Mouse (Mus musculus): Measurements from ENCODE around the gene Nfia.

Nfia gene

DNA sequence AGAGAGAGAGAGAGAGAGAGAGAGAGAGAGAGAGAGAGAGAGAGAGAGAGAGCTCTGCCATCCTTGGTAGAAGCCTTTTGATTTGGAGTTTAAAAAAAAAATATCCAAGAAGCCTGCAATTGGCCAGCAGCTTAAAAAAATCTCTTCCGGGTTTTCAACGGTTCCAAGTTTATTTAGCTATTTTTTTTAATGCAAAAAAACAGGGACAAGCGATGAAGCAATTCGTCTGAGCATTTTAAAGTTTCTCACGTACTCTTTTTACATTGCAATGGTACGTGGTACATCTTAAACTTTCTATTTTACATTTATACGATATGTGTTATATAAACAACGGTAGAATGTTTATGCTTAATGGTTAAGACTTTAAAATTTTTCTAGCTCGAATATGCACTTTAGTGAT is at the start of gene Nfia:
Gene Nfia (plus strand): TSS at position 94 of the 400 bp plus-strand sequence.
- no peak for DNase-seq (ENCODE audit: low read depth, low spot score)

DNA sequence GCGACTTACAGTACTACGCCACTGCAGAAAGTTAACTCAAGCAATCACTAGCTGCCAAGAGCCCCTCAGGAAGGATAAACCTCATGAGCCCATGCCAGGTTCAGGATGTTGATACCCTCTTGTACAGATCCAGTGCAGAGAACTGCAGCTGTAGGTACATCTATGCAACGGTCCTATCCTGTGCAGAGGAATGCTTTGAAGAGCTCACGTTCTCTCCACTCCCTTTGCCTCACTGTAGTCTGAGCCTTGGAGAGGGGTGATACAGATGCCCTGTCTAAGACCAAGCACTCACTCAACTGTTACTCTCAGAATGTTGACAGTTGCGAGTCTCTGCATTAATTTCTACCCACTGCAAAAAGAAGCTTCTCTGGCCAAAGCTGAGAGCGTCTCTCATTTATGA is 49.2 kb upstream of the Nfia start:
- DNase-seq (ENCODE audit: low read depth, low spot score), result no peak

GRCm38 (mm10) chr4:97728520-97728919 is 44.0 kb upstream of the Nfia start:
- no peak for DNase-seq (ENCODE audit: low read depth, low spot score)

GRCm38 (mm10) chr4:97729999-97730398 is 42.5 kb upstream of the Nfia start:
- DNase-seq (ENCODE audit: low read depth, low spot score), result no peak

GRCm38 (mm10) chr4:97730416-97730815 is 42.1 kb upstream of the Nfia start:
- DNase-seq (ENCODE audit: low read depth, low spot score), result no peak

- DNase-seq (ENCODE audit: low read depth, low spot score), result no peak
These were observed 39.1 kb upstream of the Nfia start for GRCm38 (mm10) chr4:97733392-97733791.

DNA sequence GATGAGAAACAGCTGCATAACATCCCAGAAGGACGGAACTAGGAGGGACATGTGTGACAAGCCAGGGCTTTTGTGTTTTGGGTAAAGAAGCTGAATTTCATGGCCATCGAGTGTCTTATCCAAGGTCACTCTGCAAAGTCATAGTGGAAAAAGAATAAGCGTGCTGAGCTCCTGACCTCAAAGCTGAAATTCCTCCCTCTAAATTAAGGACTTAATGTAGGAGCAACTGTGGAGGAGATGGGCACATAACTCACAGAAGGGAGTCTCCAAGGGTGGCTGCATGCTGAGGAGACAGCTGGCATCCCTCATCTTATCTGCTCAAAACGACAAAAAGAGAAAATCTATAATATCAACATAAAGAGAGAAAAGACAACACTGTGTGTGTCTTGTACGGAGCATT is 28.6 kb upstream of the Nfia start:
- DNase-seq (ENCODE audit: low read depth, low spot score), result no peak

- no peak for DNase-seq (ENCODE audit: low read depth, low spot score)
These were observed 27.0 kb upstream of the Nfia start for GRCm38 (mm10) chr4:97745296-97746105.

DNA sequence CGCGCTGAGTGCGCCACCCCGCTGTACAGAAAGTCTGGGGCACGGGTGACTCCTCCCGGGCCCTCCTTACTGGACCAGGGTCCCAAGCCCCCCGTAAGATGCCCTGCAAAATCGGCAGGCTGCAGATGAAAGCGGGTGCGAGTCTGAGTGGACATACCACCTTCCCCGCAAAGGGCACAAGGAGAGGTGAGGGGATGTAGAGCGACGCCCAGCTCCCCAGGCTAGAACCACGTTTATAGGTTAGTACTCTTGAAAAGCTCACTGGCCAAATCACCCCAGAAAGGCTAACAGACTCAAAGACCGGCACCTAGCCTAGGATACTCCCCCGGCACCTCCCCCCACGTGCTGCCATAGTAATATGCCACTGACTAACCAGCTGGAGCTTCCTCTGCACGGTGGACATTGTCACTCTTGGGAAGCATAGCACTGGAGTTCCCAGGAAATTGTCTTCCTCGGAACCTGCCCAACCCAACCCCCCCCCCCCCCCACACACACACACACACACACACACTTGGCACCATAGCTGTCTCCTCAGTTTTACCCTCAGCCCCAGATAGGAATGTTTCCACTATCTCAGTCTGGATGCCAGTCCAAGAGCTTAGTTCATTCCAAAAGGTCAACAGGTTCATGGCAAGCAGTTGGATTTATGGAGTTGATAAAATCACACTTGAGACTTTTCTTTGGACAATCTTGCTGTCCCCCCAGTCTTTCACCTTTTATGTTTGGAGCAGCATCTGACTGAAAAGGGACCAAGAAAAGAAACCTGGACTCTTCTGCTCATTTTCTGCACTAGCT is 26.2 kb upstream of the Nfia start:
- no peak for DNase-seq (ENCODE audit: low read depth, low spot score)

GRCm38 (mm10) chr4:97750401-97750800 is 22.1 kb upstream of the Nfia start:
- no peak for DNase-seq (ENCODE audit: low read depth, low spot score)

DNA sequence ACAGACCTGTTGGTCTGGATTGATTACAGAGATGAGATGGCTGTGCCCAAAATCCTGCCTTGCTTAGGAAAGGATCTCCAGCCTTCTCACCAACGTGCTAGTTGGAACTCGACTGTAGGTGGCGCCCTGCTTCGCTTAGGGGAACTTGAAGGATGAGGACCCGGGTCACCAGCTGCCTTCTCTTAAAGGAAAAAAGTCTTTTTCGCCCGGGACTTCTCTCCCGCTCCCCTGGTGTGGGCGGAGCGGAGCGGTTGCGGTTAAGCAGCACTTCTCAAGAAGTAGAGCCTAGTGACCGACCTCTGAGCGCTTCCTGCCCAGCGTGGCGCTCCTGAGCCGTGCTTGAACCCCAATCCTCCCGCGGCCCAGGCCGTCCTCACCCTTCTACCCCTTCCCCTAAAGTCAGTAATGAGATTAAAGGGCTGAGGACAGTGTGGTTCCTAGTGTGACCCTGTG is 21.5 kb upstream of the Nfia start:
- peak; percentile 70 for DNase-seq (ENCODE audit: low read depth, low spot score)

- no peak for DNase-seq (ENCODE audit: low read depth, low spot score)
These were observed 20.9 kb upstream of the Nfia start for GRCm38 (mm10) chr4:97751483-97752251.

GRCm38 (mm10) chr4:97752276-97753010 is 20.1 kb upstream of the Nfia start:
- DNase-seq (ENCODE audit: low read depth, low spot score), result no peak

- no peak for DNase-seq (ENCODE audit: low read depth, low spot score)
These were observed 19.0 kb upstream of the Nfia start for GRCm38 (mm10) chr4:97753521-97753920.

- no peak for DNase-seq (ENCODE audit: low read depth, low spot score)
These were observed 18.3 kb upstream of the Nfia start for GRCm38 (mm10) chr4:97754241-97754640.

- no peak for DNase-seq (ENCODE audit: low read depth, low spot score)
These were observed 15.1 kb upstream of the Nfia start for GRCm38 (mm10) chr4:97757207-97757977.

- DNase-seq (ENCODE audit: low read depth, low spot score), result no peak
These were observed 14.5 kb upstream of the Nfia start for GRCm38 (mm10) chr4:97757978-97758461.

DNA sequence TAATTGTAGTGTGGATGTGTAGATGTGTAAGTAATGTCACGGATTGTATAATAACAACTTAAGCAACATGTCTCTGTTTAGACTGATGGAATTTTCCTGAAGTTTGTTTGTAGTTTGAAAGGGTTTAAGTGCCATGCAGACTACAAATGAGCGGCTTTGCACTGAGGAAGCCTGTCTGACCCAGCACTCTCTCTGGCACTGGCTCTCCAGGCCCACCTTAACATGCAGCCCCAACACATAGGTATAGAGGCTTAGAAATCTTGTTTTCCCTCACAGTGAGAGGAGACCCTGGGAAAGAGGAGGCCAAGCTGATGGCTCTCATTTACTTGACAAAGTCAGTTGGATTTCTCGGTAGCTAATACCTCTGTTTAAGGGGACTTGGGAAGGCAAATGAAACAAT is 13.9 kb upstream of the Nfia start:
- DNase-seq (ENCODE audit: low read depth, low spot score), result no peak

DNA sequence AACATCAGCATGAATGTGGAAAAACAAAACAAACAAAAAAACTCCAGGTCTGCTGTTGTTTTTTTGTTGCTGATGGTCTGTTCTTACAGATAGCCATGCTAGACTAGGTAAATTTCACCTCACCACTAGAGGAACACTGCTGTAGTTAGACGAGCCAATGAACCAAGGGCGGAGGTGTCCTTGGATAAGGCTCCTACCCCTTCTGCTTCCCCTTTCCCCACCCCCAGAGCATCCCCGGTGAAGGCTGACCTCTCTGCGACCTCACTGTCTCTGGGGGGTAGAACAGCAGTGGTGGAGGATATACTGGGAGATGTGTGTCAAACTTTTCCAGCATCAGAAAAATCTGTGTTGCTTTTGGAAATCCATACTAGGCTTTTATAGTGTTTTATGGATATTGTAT is 7.9 kb upstream of the Nfia start:
- DNase-seq (ENCODE audit: low read depth, low spot score), result no peak

DNA sequence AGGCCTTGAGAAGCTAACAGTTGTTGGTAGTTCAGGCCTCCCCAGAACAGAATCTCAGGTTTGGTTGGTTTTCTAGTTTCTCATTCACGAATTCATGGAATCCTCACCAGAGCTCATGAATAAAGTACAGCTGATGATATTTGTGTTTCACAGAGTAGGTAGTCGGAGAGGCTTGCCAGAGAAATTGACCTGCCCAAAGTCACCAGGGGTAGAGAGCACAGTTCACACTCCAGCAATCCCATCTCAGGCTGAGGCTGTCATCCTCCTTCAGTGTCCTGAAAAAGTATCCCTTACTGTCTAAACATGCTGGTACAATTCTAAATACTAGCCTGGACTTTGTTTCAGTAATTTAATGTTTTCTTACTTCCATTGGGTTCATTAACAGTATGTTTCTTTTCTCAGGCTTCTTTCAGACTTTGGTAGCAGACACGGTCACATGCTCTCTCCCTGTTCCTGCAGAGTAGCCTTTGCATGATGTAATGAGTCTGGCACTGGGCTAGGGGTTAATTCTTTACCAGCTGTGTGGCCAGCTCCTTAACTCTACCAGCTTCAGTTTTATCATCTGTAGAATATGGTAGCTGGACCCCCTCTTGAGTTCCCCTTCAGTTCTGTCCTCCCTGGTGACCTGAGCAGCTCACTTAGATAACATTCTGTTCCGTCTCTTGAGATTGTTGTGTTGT is 7.1 kb upstream of the Nfia start:
- DNase-seq (ENCODE audit: low read depth, low spot score), result no peak
